Mouse (Mus musculus) hindbrain, embryonic 11.5 days (tissue): Measurements from ENCODE around the gene Nedd4. TPM values are rescaled to one million over a fixed set of nuclear protein-coding genes. Genes with fewer than 3 reads are reported as not detected.

ENCODE experiments used
- ATAC-seq: fragments of 200-750 bp; cut with Nextera tagmentation; 2 replicates; pipeline ENCODE4 v1.8.0; 2017; ENCODE audit warnings: mild to moderate bottlenecking, moderate TSS enrichment, moderate library complexity; ENCODE audit not compliant: low FRiP score
- DNase-seq: peaks from one replicate; pipeline ENCODE4 v3.0.0-alpha.2; 2015; ENCODE audit warnings: low spot score
- H3K27ac ChIP-seq: fragments of 300-500 bp; sonication (generic); 2 replicates; pipeline ENCODE4 v1.5.1; 2014; ENCODE audit warnings: mild to moderate bottlenecking, low read depth, low read length
- H3K27me3 ChIP-seq: fragments of 300-500 bp; sonication (generic); 2 replicates; pipeline ENCODE4 v1.6.1; 2014; ENCODE audit warnings: mild to moderate bottlenecking, low read length, moderate library complexity, mixed read lengths; ENCODE audit not compliant: control insufficient read depth, insufficient read depth
- H3K36me3 ChIP-seq: fragments of 300-500 bp; sonication (generic); 2 replicates; pipeline ENCODE4 v1.6.1; 2014; ENCODE audit warnings: mild to moderate bottlenecking, low read length, moderate library complexity, mixed read lengths; ENCODE audit not compliant: control insufficient read depth, insufficient read depth
- H3K4me1 ChIP-seq: fragments of 300-500 bp; sonication (generic); replicated peaks from 2 replicates; pipeline ENCODE4 v1.6.1; 2014; ENCODE audit warnings: low read length, mixed read lengths; ENCODE audit not compliant: control insufficient read depth, insufficient read depth
- H3K4me2 ChIP-seq: fragments of 300-500 bp; sonication (generic); replicated peaks from 2 replicates; pipeline ENCODE4 v1.6.1; 2014; ENCODE audit warnings: mild to moderate bottlenecking, low read depth, low read length
- H3K4me3 ChIP-seq: fragments of 300-500 bp; sonication (generic); 2 replicates; pipeline ENCODE4 v1.5.1; 2014; ENCODE audit warnings: low read depth, low read length
- H3K9ac ChIP-seq: fragments of 300-500 bp; sonication (generic); 2 replicates; pipeline ENCODE4 v1.6.1; 2014; ENCODE audit warnings: low read depth, low read length
- H3K9me3 ChIP-seq: fragments of 300-500 bp; sonication (generic); 2 replicates; pipeline ENCODE4 v1.6.1; 2016; ENCODE audit warnings: low read length; ENCODE audit not compliant: control insufficient read depth
- WGBS: fragments of 180-500 bp; shearing (Covaris S2); extraction: QIAGEN DNeasy Blood & Tissue Kit; methylation state at CpG from one replicate; pipeline ENCODE4 v1.1.7; 2014; 5-methylcytosine and 5-hydroxymethylcytosine counted together
- polyA plus RNA-seq: library from polyadenylated mRNA; unstranded; fragments of >200 nt; fragmentation: Nextera tagmentation; extraction: Ambion mirVana; gene quantifications from 2 replicates; pipeline ENCODE4 v1.2.1, GENCODE M21; 2014

The Nedd4 gene
- polyA plus RNA-seq, 1 experiment from 2014 or later, result 708 TPM

DNA sequence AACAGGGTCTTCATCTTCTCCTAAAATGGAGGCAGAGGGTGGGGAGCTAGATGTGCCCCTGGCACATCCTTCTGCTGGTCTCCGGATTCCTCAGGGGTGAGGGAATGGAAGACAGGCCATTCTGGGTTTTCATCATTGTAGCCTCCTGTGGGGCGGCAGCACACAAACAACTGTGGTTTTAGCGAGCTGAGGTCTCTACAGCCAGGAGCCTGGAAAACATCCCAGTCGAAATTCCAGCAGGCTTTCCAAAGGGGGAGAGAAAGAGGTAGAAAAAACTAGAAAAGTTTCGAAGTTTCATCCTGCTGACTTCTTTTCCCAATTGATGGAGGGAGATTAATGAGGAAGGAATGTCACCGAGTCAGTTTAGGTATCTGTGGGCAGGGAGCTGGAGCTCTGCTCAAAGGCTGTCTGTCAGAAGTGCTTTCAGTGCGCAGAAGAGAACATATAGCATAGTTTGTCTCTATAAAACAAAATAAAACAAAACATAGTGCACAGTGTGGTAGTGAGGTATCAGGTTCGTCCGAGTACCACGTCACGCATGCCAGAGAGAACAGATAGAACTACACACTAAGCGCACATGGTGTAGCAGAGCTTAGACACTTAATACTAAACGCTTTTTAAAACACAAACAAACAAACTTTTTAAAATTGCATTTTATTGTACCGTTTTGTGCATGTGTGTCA lies 128.5 kb downstream of the Nedd4 start:
- Histone ChIP-seq H3K9me3 (no peaks in the 10 kb centered on the region), H3K27ac (no peak overlapping the region), H3K9ac (no peak overlapping the region), H3K4me3 (no peak overlapping the region), H3K4me2 (no peak overlapping the region), H3K36me3 (no peaks in the 10 kb centered on the region), H3K27me3 (no peaks in the 10 kb centered on the region), H3K4me1 (no peaks in the 10 kb centered on the region)
- DNase-seq (no peak), ATAC-seq (no peak)
- WGBS, result 46% methylated on average over 14 of the region's 14 CpGs

DNA sequence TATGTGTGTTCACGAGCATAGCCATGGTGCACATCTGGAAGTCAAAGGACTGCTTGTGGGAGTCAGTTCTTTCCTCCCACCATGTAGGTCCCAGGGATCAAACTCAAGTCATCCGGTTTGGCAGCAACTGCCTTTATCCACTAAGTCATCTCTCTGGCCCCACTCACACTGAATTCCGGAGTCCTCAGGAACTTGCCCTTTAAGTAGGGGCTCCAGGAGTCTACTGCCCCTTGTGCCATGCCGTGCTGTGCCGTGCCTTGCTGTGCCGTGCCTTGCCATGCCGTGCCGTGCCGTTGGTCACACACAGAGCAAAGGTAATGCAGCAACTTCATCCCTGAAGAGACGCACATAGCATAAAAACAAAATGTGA lies 129.1 kb downstream of the Nedd4 start:
- ATAC-seq, result no peak
- no peak overlapping the region for H3K9ac ChIP-seq
- H3K27ac ChIP-seq, result no peak overlapping the region
- no peaks in the 10 kb centered on the region for H3K36me3 ChIP-seq
- WGBS, result 39% methylated on average over 10 of the region's 10 CpGs
- H3K9me3 ChIP-seq, result no peaks in the 10 kb centered on the region
- H3K4me2 ChIP-seq, result no peak overlapping the region
- no peaks in the 10 kb centered on the region for H3K4me1 ChIP-seq
- peak; percentile 26 for DNase-seq
- H3K4me3 ChIP-seq, result no peak overlapping the region
- no peaks in the 10 kb centered on the region for H3K27me3 ChIP-seq

DNA sequence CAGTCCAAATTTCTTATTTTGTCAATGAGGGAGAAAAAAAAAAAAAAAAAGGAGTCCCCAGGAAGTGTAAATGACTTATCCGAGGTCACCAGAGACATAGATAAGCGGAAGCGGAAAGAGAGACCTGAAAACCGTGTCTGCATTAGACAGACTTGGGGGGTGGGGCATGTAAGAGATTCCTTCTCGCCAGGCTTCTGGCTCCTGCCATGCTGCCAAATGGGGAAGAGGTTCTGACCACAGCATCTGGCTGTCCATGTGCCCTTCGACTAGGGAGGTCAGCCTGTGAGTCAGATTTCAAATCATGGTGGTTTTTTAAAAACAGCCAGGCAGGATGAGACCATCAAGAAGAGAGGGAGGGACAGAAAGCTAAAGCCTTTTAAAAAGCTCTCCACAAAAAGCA lies 129.5 kb downstream of the Nedd4 start:
- no peak overlapping the region for H3K4me2 ChIP-seq
- H3K9ac ChIP-seq, result no peak overlapping the region
- H3K4me3 ChIP-seq, result no peak overlapping the region
- H3K36me3 ChIP-seq, result no peaks in the 10 kb centered on the region
- no peaks in the 10 kb centered on the region for H3K9me3 ChIP-seq
- WGBS, result 8% methylated on average over 6 of the region's 6 CpGs
- DNase-seq (peak; percentile 38), ATAC-seq (no peak)
- H3K27me3 ChIP-seq, result no peaks in the 10 kb centered on the region
- H3K27ac ChIP-seq, result no peak overlapping the region
- no peaks in the 10 kb centered on the region for H3K4me1 ChIP-seq

DNA sequence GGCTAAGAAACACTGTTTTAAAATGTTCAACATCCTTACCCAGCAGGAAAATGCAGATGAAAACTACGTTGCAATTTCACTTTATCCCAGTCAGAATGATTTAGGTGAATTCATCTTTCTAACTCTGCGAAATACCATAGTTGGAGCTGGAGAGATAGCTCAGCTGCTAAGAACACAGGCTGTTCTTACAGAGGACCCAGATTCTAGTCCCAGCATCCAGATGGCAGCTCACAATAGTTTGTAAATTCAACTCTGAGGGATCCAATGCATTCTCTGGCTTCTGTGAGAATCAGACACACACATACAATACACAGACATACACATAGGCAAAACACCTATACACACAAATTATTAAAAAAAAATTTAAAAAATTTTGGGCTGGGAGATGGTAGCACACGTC lies 133.1 kb downstream of the Nedd4 start:
- DNase-seq (no peak), ATAC-seq (no peak)
- 84% methylated on average over 3 of the region's 3 CpGs for WGBS
- Histone ChIP-seq H3K36me3 (no peaks in the 10 kb centered on the region), H3K27ac (no peak overlapping the region), H3K9me3 (no peaks in the 10 kb centered on the region), H3K9ac (no peak overlapping the region), H3K4me2 (no peak overlapping the region), H3K4me1 (no peaks in the 10 kb centered on the region), H3K27me3 (no peaks in the 10 kb centered on the region), H3K4me3 (no peak overlapping the region)

DNA sequence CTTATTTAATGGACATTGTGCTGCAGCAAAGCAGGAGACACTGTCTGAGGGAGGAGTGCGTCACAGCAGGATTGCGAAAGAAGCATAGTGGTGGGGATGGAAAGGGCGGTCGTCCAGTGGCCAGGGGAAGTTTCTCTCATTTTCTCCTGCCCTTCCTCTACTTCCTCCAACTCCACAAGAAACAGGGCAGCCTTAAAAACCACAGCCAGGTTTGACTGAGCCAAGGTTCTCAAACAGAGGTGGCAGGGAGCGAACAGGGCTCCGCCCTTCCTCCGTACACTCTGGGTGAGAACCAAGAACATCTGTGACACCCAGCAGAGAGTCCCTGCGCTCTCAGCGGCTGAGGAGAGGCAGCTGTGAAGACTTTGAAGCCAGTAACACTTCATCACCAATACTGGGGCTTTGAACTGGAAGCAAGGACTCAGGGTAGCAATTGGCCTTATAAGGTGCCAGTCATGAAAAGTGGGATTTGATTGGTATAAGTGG lies 135.0 kb downstream of the Nedd4 start:
- no peaks in the 10 kb centered on the region for H3K9me3 ChIP-seq
- no peak overlapping the region for H3K4me2 ChIP-seq
- no peaks in the 10 kb centered on the region for H3K36me3 ChIP-seq
- no peak overlapping the region for H3K27ac ChIP-seq
- H3K27me3 ChIP-seq, result no peaks in the 10 kb centered on the region
- no peak for ATAC-seq
- DNase-seq, result no peak
- H3K4me3 ChIP-seq, result no peak overlapping the region
- H3K9ac ChIP-seq, result no peak overlapping the region
- no peaks in the 10 kb centered on the region for H3K4me1 ChIP-seq
- WGBS, result 61% methylated on average over 9 of the region's 9 CpGs

Other genes starting within 250 kb of the Nedd4 start
- 45.6 and 49.5 TPM in 2 replicates for gene Mns1, start 224.3 kb upstream of the Nedd4 start, polyA plus RNA-seq
- gene Tex9, start 170.1 kb upstream of the Nedd4 start, polyA plus RNA-seq, result 55.5 and 75.3 TPM in 2 replicates
- gene Rfx7, start 130.1 kb upstream of the Nedd4 start, polyA plus RNA-seq, result 23.1 and 26.4 TPM in 2 replicates
- gene Prtg, start 144.5 kb downstream of the Nedd4 start, polyA plus RNA-seq, result 4.7 and 5.4 TPM in 2 replicates